Mouse (Mus musculus) hindbrain, embryonic 13.5 days (tissue): ENCODE measurements around the gene Vmp1. TPM values are rescaled to one million over a fixed set of nuclear protein-coding genes. Genes with fewer than 3 reads are reported as not detected.

Experiments used
- ATAC-seq: fragments of 200-750 bp; cut with Nextera tagmentation; 2 replicates; pipeline ENCODE4 v1.8.0; 2017; ENCODE audit warnings: moderate TSS enrichment; ENCODE audit not compliant: low FRiP score
- H3K27ac ChIP-seq: fragments of 300-500 bp; sonication (generic); 2 replicates; pipeline ENCODE4 v1.5.1; 2015; ENCODE audit warnings: inconsistent platforms, mild to moderate bottlenecking, moderate library complexity
- H3K27me3 ChIP-seq: fragments of 300-500 bp; sonication (generic); 2 replicates; pipeline ENCODE4 v1.6.1; 2015; ENCODE audit warnings: mild to moderate bottlenecking, inconsistent platforms
- H3K36me3 ChIP-seq: fragments of 300-500 bp; sonication (generic); 2 replicates; pipeline ENCODE4 v1.6.1; 2015; ENCODE audit warnings: mild to moderate bottlenecking, inconsistent platforms
- H3K4me1 ChIP-seq: fragments of 300-500 bp; sonication (generic); replicated peaks from 2 replicates; pipeline ENCODE4 v1.6.1; 2015; ENCODE audit warnings: inconsistent platforms
- H3K4me2 ChIP-seq: fragments of 300-500 bp; sonication (generic); 2 replicates; pipeline ENCODE4 v1.6.1; 2015; ENCODE audit warnings: inconsistent platforms, mild to moderate bottlenecking, moderate library complexity
- H3K4me3 ChIP-seq: fragments of 300-500 bp; sonication (generic); 2 replicates; pipeline ENCODE4 v1.5.1; 2015; ENCODE audit warnings: mild to moderate bottlenecking, inconsistent platforms
- H3K9ac ChIP-seq: fragments of 300-500 bp; sonication (generic); 2 replicates; pipeline ENCODE4 v1.6.1; 2015; ENCODE audit warnings: mild to moderate bottlenecking, inconsistent platforms
- H3K9me3 ChIP-seq: fragments of 300-500 bp; sonication (generic); 2 replicates; pipeline ENCODE4 v1.6.1; 2016; ENCODE audit warnings: inconsistent platforms
- WGBS: fragments of 180-500 bp; shearing (Covaris S2); methylation state at CpG from one replicate; pipeline ENCODE4 v1.1.7; 2015; 5-methylcytosine and 5-hydroxymethylcytosine counted together
- polyA plus RNA-seq: library from polyadenylated mRNA; unstranded; fragments of >200 nt; fragmentation: Nextera tagmentation; extraction: Ambion mirVana; gene quantifications from 2 replicates; pipeline ENCODE4 v1.2.1, GENCODE M21; 2015

Vmp1 gene
- polyA plus RNA-seq, 1 experiment from 2014 or later = 106 TPM

DNA sequence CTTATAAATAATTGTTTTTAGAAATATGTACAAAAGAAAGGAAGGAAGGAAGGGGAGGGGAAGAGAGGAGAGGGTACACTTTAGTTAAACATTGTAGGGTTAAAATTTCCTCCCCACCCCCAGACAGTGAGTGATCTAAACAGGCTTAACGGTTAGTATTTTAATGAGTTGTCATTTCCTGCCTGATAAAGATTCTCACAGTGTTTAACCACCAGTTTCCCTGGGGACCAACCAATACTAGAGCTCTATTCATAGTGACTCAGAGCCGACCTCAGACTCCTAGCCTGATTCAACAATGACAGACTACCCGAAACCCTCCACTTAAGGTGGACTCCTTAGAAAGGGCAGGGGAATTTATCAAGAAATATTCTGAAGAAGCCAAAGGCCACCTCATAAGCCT lies 90.6 kb downstream of the Vmp1 start:
- Histone ChIP-seq H3K4me1 (peaks cover 17% of the 10 kb centered on the region), H3K4me3 (no peak overlapping the region), H3K36me3 (no peaks in the 10 kb centered on the region), H3K27ac (no peak overlapping the region), H3K9me3 (no peaks in the 10 kb centered on the region), H3K27me3 (no peaks in the 10 kb centered on the region), H3K4me2 (no peak overlapping the region), H3K9ac (no peak overlapping the region)
- 0 out of 2 replicates have a peak, but pooled peaks have one; percentile 46 for ATAC-seq
- WGBS = 27% methylated on average over 3 of the region's 3 CpGs

- H3K9ac ChIP-seq = no peak overlapping the region
- H3K4me1 ChIP-seq = peaks cover 21% of the 10 kb centered on the region
- no peak for ATAC-seq
- no peak overlapping the region for H3K27ac ChIP-seq
- no peaks in the 10 kb centered on the region for H3K36me3 ChIP-seq
- H3K27me3 ChIP-seq = no peaks in the 10 kb centered on the region
- H3K4me2 ChIP-seq = no peak overlapping the region
- 95% methylated on average over 2 of the region's 2 CpGs for WGBS
- H3K4me3 ChIP-seq = no peak overlapping the region
- H3K9me3 ChIP-seq = no peaks in the 10 kb centered on the region
These were observed 91.6 kb downstream of the Vmp1 start for GRCm38 (mm10) chr11:86591931-86592616.

DNA sequence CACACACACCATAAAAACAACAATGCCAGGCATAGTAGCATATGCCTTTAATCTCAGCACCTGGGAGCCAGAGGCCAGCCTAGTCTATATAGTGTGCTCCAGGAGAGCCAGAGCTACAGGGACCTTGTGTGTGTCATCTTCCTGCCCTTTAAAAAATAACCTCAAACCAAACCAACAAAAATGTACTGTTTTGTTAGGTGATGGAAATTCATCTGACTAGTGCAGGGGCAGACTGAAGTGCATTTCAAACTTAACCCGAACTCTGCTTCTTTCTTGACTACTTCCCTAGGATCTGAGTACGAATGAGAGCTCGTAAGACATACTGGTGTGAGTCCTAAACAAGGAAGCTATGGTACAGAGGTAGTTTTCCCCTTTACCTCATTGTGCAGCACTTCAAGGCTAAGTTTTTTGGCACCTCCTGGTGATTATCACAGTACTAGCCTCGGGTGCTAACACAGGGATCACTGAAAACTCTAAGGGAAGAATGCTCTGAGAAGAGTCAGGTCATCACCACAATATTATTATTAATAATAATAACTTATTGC lies 92.3 kb downstream of the Vmp1 start:
- no peak overlapping the region for H3K9ac ChIP-seq
- H3K9me3 ChIP-seq = no peaks in the 10 kb centered on the region
- H3K4me3 ChIP-seq = no peak overlapping the region
- WGBS = 90% methylated on average over 4 of the region's 4 CpGs
- H3K4me2 ChIP-seq = no peak overlapping the region
- peaks cover 27% of the 10 kb centered on the region for H3K4me1 ChIP-seq
- H3K27ac ChIP-seq = no peak overlapping the region
- no peaks in the 10 kb centered on the region for H3K27me3 ChIP-seq
- no peak for ATAC-seq
- H3K36me3 ChIP-seq = no peaks in the 10 kb centered on the region

DNA sequence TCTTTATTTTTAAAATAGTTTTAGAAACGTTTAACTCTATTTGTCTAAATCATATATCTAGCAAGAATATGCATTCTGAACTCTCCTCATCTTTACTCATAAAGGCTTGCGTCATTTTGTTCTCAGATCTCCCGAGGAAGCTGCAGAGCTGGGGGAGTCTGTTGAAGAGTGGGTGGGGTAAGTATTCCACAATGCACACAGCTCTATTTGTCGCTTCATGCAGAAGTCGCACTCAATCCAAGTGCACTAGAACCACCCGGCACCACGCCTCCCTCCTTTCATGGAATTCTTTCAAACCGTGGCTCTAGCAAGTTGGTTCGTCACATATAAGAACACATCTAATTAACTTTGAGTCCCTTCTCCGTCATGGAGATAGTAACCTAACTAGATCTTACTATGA lies 93.1 kb downstream of the Vmp1 start:
- H3K27me3 ChIP-seq = no peaks in the 10 kb centered on the region
- no peak for ATAC-seq
- H3K36me3 ChIP-seq = no peaks in the 10 kb centered on the region
- WGBS = 92% methylated on average over 10 of the region's 10 CpGs
- no peak overlapping the region for H3K9ac ChIP-seq
- no peaks in the 10 kb centered on the region for H3K9me3 ChIP-seq
- H3K4me2 ChIP-seq = no peak overlapping the region
- H3K4me1 ChIP-seq = peaks cover 30% of the 10 kb centered on the region
- no peak overlapping the region for H3K27ac ChIP-seq
- H3K4me3 ChIP-seq = no peak overlapping the region

DNA sequence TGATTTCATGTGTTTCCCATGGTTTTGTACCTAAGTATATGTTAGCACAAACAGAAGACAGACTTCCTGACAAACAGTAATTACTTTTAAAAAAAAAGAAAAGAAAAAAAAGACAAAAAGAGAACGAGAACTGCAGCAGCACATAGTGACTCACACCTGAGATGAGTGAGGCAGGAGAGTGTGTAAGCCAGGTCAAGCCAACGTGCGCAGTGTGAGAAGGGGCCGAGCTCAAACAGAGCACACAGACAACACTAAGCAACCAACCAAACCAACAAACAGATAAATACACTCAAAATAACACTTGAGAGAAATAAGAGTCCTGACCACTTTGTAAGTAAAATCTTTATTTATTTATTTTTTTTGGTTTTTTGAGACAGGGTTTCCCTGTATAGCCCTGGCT lies 93.6 kb downstream of the Vmp1 start:
- no peaks in the 10 kb centered on the region for H3K9me3 ChIP-seq
- 94% methylated on average over 4 of the region's 4 CpGs for WGBS
- H3K27me3 ChIP-seq = no peaks in the 10 kb centered on the region
- H3K4me3 ChIP-seq = no peak overlapping the region
- H3K36me3 ChIP-seq = 0 out of 2 replicates have a peak, but pooled peaks cover under 1% of the 10 kb centered on the region
- H3K4me2 ChIP-seq = no peak overlapping the region
- no peak overlapping the region for H3K9ac ChIP-seq
- peaks cover 30% of the 10 kb centered on the region for H3K4me1 ChIP-seq
- no peak overlapping the region for H3K27ac ChIP-seq
- no peak for ATAC-seq

GRCm38 (mm10) chr11:86588583-86589298 lies 94.9 kb downstream of the Vmp1 start:
- 95% methylated on average over 4 of the region's 4 CpGs for WGBS
- 0 out of 2 replicates have a peak, but pooled peaks cover 3% of the 10 kb centered on the region for H3K36me3 ChIP-seq
- no peaks in the 10 kb centered on the region for H3K9me3 ChIP-seq
- no peak overlapping the region for H3K4me2 ChIP-seq
- no peak overlapping the region for H3K9ac ChIP-seq
- H3K27me3 ChIP-seq = no peaks in the 10 kb centered on the region
- H3K4me3 ChIP-seq = no peak overlapping the region
- peaks cover 23% of the 10 kb centered on the region for H3K4me1 ChIP-seq
- ATAC-seq = no peak
- no peak overlapping the region for H3K27ac ChIP-seq

DNA sequence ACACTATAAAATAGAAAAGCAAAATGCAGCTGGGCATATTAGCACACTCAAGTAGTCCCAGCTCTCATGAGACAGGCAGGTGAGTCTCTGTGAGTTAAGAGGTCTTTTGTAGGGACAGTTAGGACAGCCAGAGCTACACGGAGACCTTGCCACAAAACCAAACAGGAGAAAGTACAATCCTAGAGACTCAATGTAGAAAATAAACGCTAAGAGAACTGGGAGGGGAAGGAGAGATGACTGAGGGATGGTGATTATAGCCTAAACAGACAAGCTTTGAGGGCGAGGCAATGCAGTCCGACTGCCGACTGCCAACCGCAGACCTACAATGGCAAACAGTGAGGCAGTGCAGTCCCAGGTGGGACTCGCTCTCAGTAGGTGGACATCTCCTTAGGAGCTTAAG lies 95.8 kb downstream of the Vmp1 start:
- no peak for ATAC-seq
- Histone ChIP-seq H3K4me1 (peaks cover 14% of the 10 kb centered on the region), H3K36me3 (peaks cover 4% of the 10 kb centered on the region; the same call in 1 of the 2 replicates), H3K27ac (no peak overlapping the region), H3K9ac (no peak overlapping the region), H3K9me3 (no peaks in the 10 kb centered on the region), H3K4me2 (no peak overlapping the region), H3K4me3 (no peak overlapping the region), H3K27me3 (no peaks in the 10 kb centered on the region)
- 51% methylated on average over 7 of the region's 7 CpGs for WGBS

GRCm38 (mm10) chr11:86586868-86587792 lies 96.5 kb downstream of the Vmp1 start:
- Histone ChIP-seq H3K27me3 (no peaks in the 10 kb centered on the region), H3K27ac (peak overlapping the region; percentile 18; the same call in 1 of the 2 replicates), H3K4me3 (peak overlapping the region; percentile 16; the same call in 1 of the 2 replicates), H3K4me2 (peak overlapping the region; percentile 34), H3K9ac (peak overlapping the region; percentile 55; the same call in 1 of the 2 replicates), H3K36me3 (peaks cover 9% of the 10 kb centered on the region; the same call in 1 of the 2 replicates), H3K4me1 (peaks cover 14% of the 10 kb centered on the region), H3K9me3 (no peaks in the 10 kb centered on the region)
- 16% methylated on average over 15 of the region's 15 CpGs for WGBS
- ATAC-seq = no peak

DNA sequence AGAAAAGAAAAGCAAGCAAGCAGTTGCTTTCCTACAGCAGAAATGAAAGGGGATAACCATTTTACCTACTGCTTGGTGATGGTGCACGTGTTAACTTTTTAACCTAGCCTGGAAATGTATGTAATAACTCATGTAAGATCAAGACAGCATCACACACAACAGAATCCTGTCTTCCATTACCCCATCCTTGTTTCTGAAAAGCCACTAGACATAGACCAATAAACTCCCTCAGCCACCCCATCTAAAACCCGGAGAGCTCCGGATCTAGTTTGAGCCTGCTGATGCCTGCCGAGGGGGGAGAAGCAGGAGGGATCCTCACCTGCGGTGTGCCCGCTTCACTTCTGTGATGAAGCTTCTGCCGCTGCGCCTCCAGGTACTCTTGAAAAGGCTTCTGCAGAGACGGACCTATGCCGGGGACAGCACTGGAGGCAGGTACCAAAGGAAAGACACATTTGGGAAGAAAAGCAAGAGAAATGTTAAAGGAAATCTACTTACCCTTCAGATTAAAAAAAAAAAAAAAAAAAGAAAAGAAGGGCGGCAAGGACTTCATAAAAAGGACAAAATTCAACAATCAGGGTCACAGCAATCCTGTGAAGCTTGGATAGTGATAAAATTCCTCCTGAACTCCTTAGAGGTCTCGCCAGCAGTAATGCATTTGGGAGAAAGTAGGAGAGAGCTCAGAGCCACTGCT lies 97.3 kb downstream of the Vmp1 start:
- no peak for ATAC-seq
- H3K36me3 ChIP-seq = peaks cover 9% of the 10 kb centered on the region; the same call in 1 of the 2 replicates
- H3K27ac ChIP-seq = no peak overlapping the region
- H3K4me1 ChIP-seq = peaks cover 14% of the 10 kb centered on the region
- 22% methylated on average over 12 of the region's 12 CpGs for WGBS
- peak overlapping the region; percentile 34 for H3K4me2 ChIP-seq
- H3K4me3 ChIP-seq = peak overlapping the region; percentile 16; the same call in 1 of the 2 replicates
- peak overlapping the region; percentile 55 for H3K9ac ChIP-seq
- no peaks in the 10 kb centered on the region for H3K27me3 ChIP-seq
- no peaks in the 10 kb centered on the region for H3K9me3 ChIP-seq

DNA sequence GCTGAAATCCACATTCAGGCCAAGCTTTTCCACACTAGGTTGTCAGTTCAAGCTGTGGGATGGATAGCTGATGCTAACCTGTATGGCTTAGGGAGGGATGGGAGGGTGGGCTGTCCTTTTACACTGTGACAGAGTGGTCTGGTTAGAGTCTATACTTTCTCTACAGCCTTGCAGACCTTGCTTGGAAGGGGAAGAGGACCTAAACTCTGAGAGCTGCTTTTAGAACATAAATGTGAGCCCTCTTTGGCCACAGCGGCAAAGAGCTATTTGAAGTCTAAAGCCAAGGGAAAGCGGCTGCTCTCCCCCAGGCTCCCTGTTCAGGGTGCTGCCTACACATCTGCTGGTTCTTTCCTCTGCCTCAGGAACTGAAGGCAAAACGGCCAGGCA lies 98.0 kb downstream of the Vmp1 start:
- Histone ChIP-seq H3K27ac (no peak overlapping the region), H3K4me1 (peaks cover 14% of the 10 kb centered on the region), H3K9me3 (no peaks in the 10 kb centered on the region), H3K4me3 (no peak overlapping the region), H3K36me3 (peaks cover 9% of the 10 kb centered on the region; the same call in 1 of the 2 replicates), H3K4me2 (no peak overlapping the region), H3K9ac (no peak overlapping the region), H3K27me3 (no peaks in the 10 kb centered on the region)
- no peak for ATAC-seq
- WGBS = 44% methylated on average over 3 of the region's 3 CpGs

DNA sequence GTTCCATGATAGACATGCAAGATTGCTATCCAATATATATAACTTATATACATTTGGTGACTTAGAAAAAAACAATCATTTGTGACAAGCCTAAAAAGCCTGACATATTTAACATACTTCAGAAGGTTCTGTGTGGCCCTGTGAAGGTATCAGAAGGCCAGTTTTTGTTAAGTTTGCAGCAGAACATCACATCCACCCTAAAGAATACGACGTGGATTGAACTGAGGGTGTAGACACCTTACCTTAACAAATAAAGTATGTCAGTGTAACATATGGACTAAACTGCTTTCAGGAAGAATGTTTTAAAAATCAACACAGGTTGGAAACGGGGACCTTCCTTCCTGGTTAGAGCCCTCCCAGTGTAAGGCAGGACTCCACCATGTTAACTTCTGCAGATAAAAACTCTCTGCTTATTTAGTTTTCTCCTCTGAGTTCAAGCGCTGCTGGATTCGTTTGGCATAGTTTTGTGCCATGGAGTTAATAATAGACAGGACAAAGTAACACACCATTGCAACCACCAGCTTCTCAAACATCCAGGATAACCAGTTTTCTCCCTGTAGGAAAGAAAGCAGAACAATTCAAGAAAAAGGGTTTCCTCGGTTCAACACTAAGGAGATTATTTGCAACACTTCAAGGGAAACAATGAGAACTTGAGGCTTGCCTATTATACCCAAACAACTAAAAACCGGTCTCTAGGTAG lies 98.6 kb downstream of the Vmp1 start:
- 81% methylated on average over 7 of the region's 7 CpGs for WGBS

More for the DNA sequence above, 98.6 kb downstream of the Vmp1 start:
- Histone ChIP-seq H3K4me1 (peaks cover 14% of the 10 kb centered on the region), H3K27me3 (no peaks in the 10 kb centered on the region), H3K4me2 (no peak overlapping the region), H3K4me3 (no peak overlapping the region), H3K9me3 (no peaks in the 10 kb centered on the region), H3K9ac (no peak overlapping the region), H3K27ac (no peak overlapping the region), H3K36me3 (peaks cover 9% of the 10 kb centered on the region; the same call in 1 of the 2 replicates)
- ATAC-seq = no peak
